Mouse (Mus musculus): ENCODE results near the gene Gm10097. TPM values are rescaled to one million over a fixed set of nuclear protein-coding genes. Genes with fewer than 3 reads are reported as not detected.

The Gm10097 gene
- polyA plus RNA-seq (2015; fragmentation: Nextera tagmentation; extraction: Ambion mirVana), result 0.05 and 0.13 TPM in 2 replicates

- 86% methylated on average over 14 of the region's 14 CpGs for WGBS
- H3K36me3 ChIP-seq, result no peaks in the 10 kb centered on the region
- no peaks in the 10 kb centered on the region for H3K4me1 ChIP-seq (replicated peaks)
- ATAC-seq, result no peak
- H3K4me3 ChIP-seq (replicated peaks), result no peak within 1 kb of the TSS
- H3K4me2 ChIP-seq (replicated peaks), result no peak within 1 kb of the TSS
- H3K27ac ChIP-seq, result no peak within 1 kb of the TSS
- H3K9me3 ChIP-seq, result no peaks in the 10 kb centered on the region
- no peaks in the 10 kb centered on the region for H3K27me3 ChIP-seq (replicated peaks)
- H3K9ac ChIP-seq, result no peak within 1 kb of the TSS
Observed at GRCm38 (mm10) chr10:5068676-5069265, at the start of gene Gm10097. Gm10097 (plus strand) TSS chr10:5069192.

GRCm38 (mm10) chr10:5025906-5026305 lies 43.1 kb upstream of the Gm10097 start:
- no peak for ATAC-seq
- Histone ChIP-seq H3K9me3 (no peaks in the 10 kb centered on the region), H3K9ac (no peak overlapping the region), H3K27me3 (replicated peaks) (no peaks in the 10 kb centered on the region), H3K27ac (no peak overlapping the region), H3K4me3 (replicated peaks) (no peak overlapping the region), H3K4me2 (replicated peaks) (no peak overlapping the region), H3K36me3 (no peaks in the 10 kb centered on the region), H3K4me1 (replicated peaks) (no peaks in the 10 kb centered on the region)
- WGBS, result 93% methylated on average over 4 of the region's 4 CpGs

- Histone ChIP-seq H3K27ac (no peak overlapping the region), H3K36me3 (no peaks in the 10 kb centered on the region), H3K4me1 (replicated peaks) (no peaks in the 10 kb centered on the region), H3K9me3 (no peaks in the 10 kb centered on the region), H3K9ac (no peak overlapping the region), H3K4me2 (replicated peaks) (no peak overlapping the region), H3K4me3 (replicated peaks) (no peak overlapping the region), H3K27me3 (replicated peaks) (no peaks in the 10 kb centered on the region)
- ATAC-seq, result no peak
- 90% methylated on average over 1 of the region's 1 CpGs for WGBS
Observed at GRCm38 (mm10) chr10:5027208-5027607, 41.8 kb upstream of the Gm10097 start.

GRCm38 (mm10) chr10:5028301-5028700 lies 40.7 kb upstream of the Gm10097 start:
- no peak for ATAC-seq
- Histone ChIP-seq H3K9ac (no peak overlapping the region), H3K4me2 (replicated peaks) (no peak overlapping the region), H3K4me3 (replicated peaks) (no peak overlapping the region), H3K9me3 (no peaks in the 10 kb centered on the region), H3K36me3 (no peaks in the 10 kb centered on the region), H3K4me1 (replicated peaks) (no peaks in the 10 kb centered on the region), H3K27me3 (replicated peaks) (no peaks in the 10 kb centered on the region), H3K27ac (no peak overlapping the region)
- 86% methylated on average over 9 of the region's 9 CpGs for WGBS

- no peaks in the 10 kb centered on the region for H3K9me3 ChIP-seq
- ATAC-seq, result no peak
- H3K4me2 ChIP-seq (replicated peaks), result no peak overlapping the region
- H3K4me3 ChIP-seq (replicated peaks), result no peak overlapping the region
- no peaks in the 10 kb centered on the region for H3K27me3 ChIP-seq (replicated peaks)
- H3K4me1 ChIP-seq (replicated peaks), result no peaks in the 10 kb centered on the region
- no peak overlapping the region for H3K27ac ChIP-seq
- WGBS, result 84% methylated on average over 2 of the region's 2 CpGs
- no peaks in the 10 kb centered on the region for H3K36me3 ChIP-seq
- H3K9ac ChIP-seq, result no peak overlapping the region
Observed at GRCm38 (mm10) chr10:5029161-5029560, 39.8 kb upstream of the Gm10097 start.

- Histone ChIP-seq H3K27ac (no peak overlapping the region), H3K27me3 (replicated peaks) (no peaks in the 10 kb centered on the region), H3K4me1 (replicated peaks) (no peaks in the 10 kb centered on the region), H3K9ac (no peak overlapping the region), H3K4me3 (replicated peaks) (no peak overlapping the region), H3K36me3 (no peaks in the 10 kb centered on the region), H3K9me3 (no peaks in the 10 kb centered on the region), H3K4me2 (replicated peaks) (no peak overlapping the region)
- no peak for ATAC-seq
- 89% methylated on average over 1 of the region's 1 CpGs for WGBS
Observed at GRCm38 (mm10) chr10:5029883-5030282, 39.1 kb upstream of the Gm10097 start.

GRCm38 (mm10) chr10:5032192-5033048 lies 36.6 kb upstream of the Gm10097 start:
- WGBS, result 86% methylated on average over 15 of the region's 15 CpGs
- no peaks in the 10 kb centered on the region for H3K4me1 ChIP-seq (replicated peaks)
- ATAC-seq, result no peak
- no peaks in the 10 kb centered on the region for H3K27me3 ChIP-seq (replicated peaks)
- H3K4me2 ChIP-seq (replicated peaks), result no peak overlapping the region
- H3K4me3 ChIP-seq (replicated peaks), result no peak overlapping the region
- no peaks in the 10 kb centered on the region for H3K36me3 ChIP-seq
- H3K27ac ChIP-seq, result no peak overlapping the region
- no peak overlapping the region for H3K9ac ChIP-seq
- H3K9me3 ChIP-seq, result no peaks in the 10 kb centered on the region

- Histone ChIP-seq H3K36me3 (peaks cover 10% of the 10 kb centered on the region; the same call in 1 of the 2 replicates), H3K9me3 (no peaks in the 10 kb centered on the region), H3K4me1 (replicated peaks) (no peaks in the 10 kb centered on the region), H3K9ac (no peak overlapping the region), H3K27me3 (replicated peaks) (no peaks in the 10 kb centered on the region), H3K27ac (no peak overlapping the region), H3K4me3 (replicated peaks) (no peak overlapping the region), H3K4me2 (replicated peaks) (no peak overlapping the region)
- ATAC-seq, result no peak
- WGBS, result 73% methylated on average over 8 of the region's 8 CpGs
Observed at GRCm38 (mm10) chr10:5041254-5041653, 27.7 kb upstream of the Gm10097 start.

- Histone ChIP-seq H3K27me3 (replicated peaks) (no peaks in the 10 kb centered on the region), H3K9me3 (no peaks in the 10 kb centered on the region), H3K9ac (no peak overlapping the region), H3K36me3 (peaks cover 16% of the 10 kb centered on the region; the same call in 1 of the 2 replicates), H3K4me1 (replicated peaks) (no peaks in the 10 kb centered on the region), H3K27ac (no peak overlapping the region), H3K4me2 (replicated peaks) (no peak overlapping the region), H3K4me3 (replicated peaks) (no peak overlapping the region)
- ATAC-seq, result no peak
- WGBS, result 84% methylated on average over 8 of the region's 8 CpGs
Observed at GRCm38 (mm10) chr10:5044481-5044880, 24.5 kb upstream of the Gm10097 start.

- no peak for ATAC-seq
- no peak overlapping the region for H3K9ac ChIP-seq
- H3K4me1 ChIP-seq (replicated peaks), result no peaks in the 10 kb centered on the region
- no peak overlapping the region for H3K4me3 ChIP-seq (replicated peaks)
- WGBS, result 88% methylated on average over 7 of the region's 7 CpGs
- H3K4me2 ChIP-seq (replicated peaks), result no peak overlapping the region
- no peak overlapping the region for H3K27ac ChIP-seq
- peaks cover 16% of the 10 kb centered on the region; the same call in 1 of the 2 replicates for H3K36me3 ChIP-seq
- no peaks in the 10 kb centered on the region for H3K9me3 ChIP-seq
- H3K27me3 ChIP-seq (replicated peaks), result no peaks in the 10 kb centered on the region
Observed at GRCm38 (mm10) chr10:5045213-5045612, 23.8 kb upstream of the Gm10097 start.

- H3K27me3 ChIP-seq (replicated peaks), result no peaks in the 10 kb centered on the region
- H3K36me3 ChIP-seq, result peaks cover 14% of the 10 kb centered on the region; the same call in 1 of the 2 replicates
Observed at GRCm38 (mm10) chr10:5045671-5046070, 23.3 kb upstream of the Gm10097 start.

GRCm38 (mm10) chr10:5056243-5056735 lies 12.7 kb upstream of the Gm10097 start:
- no peaks in the 10 kb centered on the region for H3K36me3 ChIP-seq
- ATAC-seq, result no peak
- H3K27me3 ChIP-seq (replicated peaks), result no peaks in the 10 kb centered on the region
- H3K27ac ChIP-seq, result no peak overlapping the region
- no peaks in the 10 kb centered on the region for H3K4me1 ChIP-seq (replicated peaks)
- H3K9me3 ChIP-seq, result no peaks in the 10 kb centered on the region
- H3K9ac ChIP-seq, result no peak overlapping the region
- H3K4me2 ChIP-seq (replicated peaks), result no peak overlapping the region
- H3K4me3 ChIP-seq (replicated peaks), result no peak overlapping the region
- 90% methylated on average over 10 of the region's 10 CpGs for WGBS

More at GRCm38 (mm10) chr10:5045671-5046070, 23.3 kb upstream of the Gm10097 start:
- WGBS, result 90% methylated on average over 5 of the region's 5 CpGs
- Histone ChIP-seq H3K9me3 (no peaks in the 10 kb centered on the region), H3K27ac (no peak overlapping the region), H3K4me1 (replicated peaks) (no peaks in the 10 kb centered on the region), H3K4me3 (replicated peaks) (no peak overlapping the region), H3K9ac (no peak overlapping the region), H3K4me2 (replicated peaks) (no peak overlapping the region)
- no peak for ATAC-seq
